Mouse (Mus musculus) midbrain, embryonic 12.5 days (tissue): Measurements from ENCODE around the gene Th. TPM values are rescaled to one million over a fixed set of nuclear protein-coding genes. Genes with fewer than 3 reads are reported as not detected.

Source experiments
- ATAC-seq: fragments of 200-750 bp; cut with Nextera tagmentation; 2 replicates; pipeline ENCODE4 v1.8.0; 2017; ENCODE audit warnings: low read depth, moderate TSS enrichment, moderate library complexity; ENCODE audit not compliant: low FRiP score
- H3K27ac ChIP-seq: fragments of 300-500 bp; sonication (generic); replicated peaks from 2 replicates; pipeline ENCODE4 v1.5.1; 2016; ENCODE audit warnings: mild to moderate bottlenecking
- H3K27me3 ChIP-seq: fragments of 300-500 bp; sonication (generic); 2 replicates; pipeline ENCODE4 v1.6.1; 2016; ENCODE audit warnings: mild to moderate bottlenecking
- H3K36me3 ChIP-seq: fragments of 300-500 bp; sonication (generic); 2 replicates; pipeline ENCODE4 v1.6.1; 2016
- H3K4me1 ChIP-seq: fragments of 300-500 bp; sonication (generic); 2 replicates; pipeline ENCODE4 v1.6.1; 2016
- H3K4me2 ChIP-seq: fragments of 300-500 bp; sonication (generic); replicated peaks from 2 replicates; pipeline ENCODE4 v1.6.1; 2016; ENCODE audit warnings: mild to moderate bottlenecking, moderate library complexity
- H3K4me3 ChIP-seq: fragments of 300-500 bp; sonication (generic); 2 replicates; pipeline ENCODE4 v1.5.1; 2016; ENCODE audit warnings: mild to moderate bottlenecking
- H3K9ac ChIP-seq: fragments of 300-500 bp; sonication (generic); replicated peaks from 2 replicates; pipeline ENCODE4 v1.6.1; 2016; ENCODE audit warnings: mild to moderate bottlenecking, moderate library complexity
- H3K9me3 ChIP-seq: fragments of 300-500 bp; sonication (generic); 2 replicates; pipeline ENCODE4 v1.6.1; 2016; ENCODE audit warnings: mild to moderate bottlenecking
- WGBS: fragments of 180-500 bp; shearing (Covaris S2); methylation state at CpG from one replicate; pipeline ENCODE4 v1.1.7; 2016; 5-methylcytosine and 5-hydroxymethylcytosine counted together
- polyA plus RNA-seq: library from polyadenylated mRNA; unstranded; fragments of >200 nt; fragmentation: Nextera tagmentation; extraction: Ambion mirVana; gene quantifications from 2 replicates; pipeline ENCODE4 v1.2.1, GENCODE M21; 2016

Th gene
- polyA plus RNA-seq, 1 experiment from 2014 or later: 28.5 TPM

GRCm38 (mm10) chr7:142897471-142897870 is 33.5 kb downstream of the Th start:
- no peak overlapping the region for H3K4me3 ChIP-seq
- H3K36me3 ChIP-seq: no peaks in the 10 kb centered on the region
- WGBS: 66% methylated on average over 1 of the region's 1 CpGs
- no peak overlapping the region for H3K4me2 ChIP-seq
- peaks cover 28% of the 10 kb centered on the region for H3K4me1 ChIP-seq
- H3K9me3 ChIP-seq: no peaks in the 10 kb centered on the region
- no peak overlapping the region for H3K9ac ChIP-seq
- H3K27ac ChIP-seq: no peak overlapping the region
- no peak for ATAC-seq
- peaks cover 8% of the 10 kb centered on the region for H3K27me3 ChIP-seq

- no peak overlapping the region for H3K27ac ChIP-seq
These were observed 34.8 kb downstream of the Th start for GRCm38 (mm10) chr7:142895901-142896665.

DNA sequence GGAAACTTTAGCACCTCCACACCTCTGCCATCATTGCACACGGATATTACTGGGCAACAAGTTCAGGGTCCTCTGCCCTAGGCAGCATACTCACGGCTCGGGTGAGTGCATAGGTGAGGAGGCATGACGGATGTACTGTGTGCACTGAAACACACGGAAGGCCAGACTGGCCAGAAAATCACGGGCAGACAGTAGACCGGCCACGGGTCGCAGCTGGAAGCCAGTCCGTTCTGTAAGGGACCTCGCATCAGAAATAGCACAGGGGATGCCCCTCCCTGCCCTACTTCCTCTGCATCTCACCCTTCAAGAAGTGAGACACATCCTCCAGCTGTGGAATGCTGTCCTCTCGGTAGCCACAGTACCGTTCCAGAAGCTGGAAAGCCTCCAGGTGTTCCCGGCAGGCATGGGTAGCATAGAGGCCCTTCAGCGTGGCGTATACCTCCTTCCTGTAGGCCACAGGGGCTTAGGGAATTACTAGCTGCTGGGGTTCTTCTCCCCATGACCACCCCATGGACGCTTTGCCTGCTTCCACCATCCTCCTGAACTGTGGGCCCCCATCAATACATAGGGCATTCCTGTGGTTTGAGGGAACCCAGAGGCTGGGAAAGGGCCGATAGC is 35.6 kb downstream of the Th start:
- peaks cover 4% of the 10 kb centered on the region; the same call in 1 of the 2 replicates for H3K27me3 ChIP-seq
- no peak for ATAC-seq
- H3K4me3 ChIP-seq: no peak overlapping the region
- H3K36me3 ChIP-seq: no peaks in the 10 kb centered on the region
- no peak overlapping the region for H3K9ac ChIP-seq
- H3K9me3 ChIP-seq: no peaks in the 10 kb centered on the region
- no peak overlapping the region for H3K27ac ChIP-seq
- WGBS: 92% methylated on average over 18 of the region's 18 CpGs
- peaks cover 15% of the 10 kb centered on the region for H3K4me1 ChIP-seq
- H3K4me2 ChIP-seq: no peak overlapping the region

More at GRCm38 (mm10) chr7:142895901-142896665, 34.8 kb downstream of the Th start:
- ATAC-seq: no peak
- Histone ChIP-seq H3K27me3 (peaks cover 6% of the 10 kb centered on the region), H3K4me1 (peaks cover 16% of the 10 kb centered on the region), H3K4me3 (no peak overlapping the region), H3K9me3 (no peaks in the 10 kb centered on the region), H3K4me2 (no peak overlapping the region), H3K36me3 (no peaks in the 10 kb centered on the region), H3K9ac (no peak overlapping the region)
- WGBS: 73% methylated on average over 10 of the region's 10 CpGs

DNA sequence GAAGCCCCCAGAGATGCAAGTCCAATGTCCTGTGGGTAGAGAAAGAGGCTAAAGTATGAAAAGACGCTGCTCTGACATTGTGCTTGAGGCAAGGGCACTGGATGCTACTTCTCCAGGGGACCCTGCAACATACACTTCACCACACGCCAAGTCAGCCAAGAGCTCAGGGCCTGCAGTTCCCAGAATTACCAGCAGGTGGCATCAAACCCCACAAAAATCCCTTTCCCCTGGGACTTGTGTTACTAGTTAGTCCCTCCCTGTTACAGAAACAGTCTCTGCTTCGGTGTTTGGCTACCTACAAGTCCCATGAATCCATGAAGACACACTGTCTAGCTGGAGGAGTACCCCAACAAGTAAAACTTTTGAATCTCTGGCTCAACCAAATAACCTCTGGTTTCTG is 36.3 kb downstream of the Th start:
- Histone ChIP-seq H3K4me3 (no peak overlapping the region), H3K9ac (no peak overlapping the region), H3K36me3 (no peaks in the 10 kb centered on the region), H3K4me2 (no peak overlapping the region), H3K27me3 (peaks cover 4% of the 10 kb centered on the region; the same call in 1 of the 2 replicates), H3K27ac (no peak overlapping the region), H3K9me3 (no peaks in the 10 kb centered on the region), H3K4me1 (peaks cover 9% of the 10 kb centered on the region)
- WGBS: 9% methylated on average over 3 of the region's 3 CpGs
- no peak for ATAC-seq

DNA sequence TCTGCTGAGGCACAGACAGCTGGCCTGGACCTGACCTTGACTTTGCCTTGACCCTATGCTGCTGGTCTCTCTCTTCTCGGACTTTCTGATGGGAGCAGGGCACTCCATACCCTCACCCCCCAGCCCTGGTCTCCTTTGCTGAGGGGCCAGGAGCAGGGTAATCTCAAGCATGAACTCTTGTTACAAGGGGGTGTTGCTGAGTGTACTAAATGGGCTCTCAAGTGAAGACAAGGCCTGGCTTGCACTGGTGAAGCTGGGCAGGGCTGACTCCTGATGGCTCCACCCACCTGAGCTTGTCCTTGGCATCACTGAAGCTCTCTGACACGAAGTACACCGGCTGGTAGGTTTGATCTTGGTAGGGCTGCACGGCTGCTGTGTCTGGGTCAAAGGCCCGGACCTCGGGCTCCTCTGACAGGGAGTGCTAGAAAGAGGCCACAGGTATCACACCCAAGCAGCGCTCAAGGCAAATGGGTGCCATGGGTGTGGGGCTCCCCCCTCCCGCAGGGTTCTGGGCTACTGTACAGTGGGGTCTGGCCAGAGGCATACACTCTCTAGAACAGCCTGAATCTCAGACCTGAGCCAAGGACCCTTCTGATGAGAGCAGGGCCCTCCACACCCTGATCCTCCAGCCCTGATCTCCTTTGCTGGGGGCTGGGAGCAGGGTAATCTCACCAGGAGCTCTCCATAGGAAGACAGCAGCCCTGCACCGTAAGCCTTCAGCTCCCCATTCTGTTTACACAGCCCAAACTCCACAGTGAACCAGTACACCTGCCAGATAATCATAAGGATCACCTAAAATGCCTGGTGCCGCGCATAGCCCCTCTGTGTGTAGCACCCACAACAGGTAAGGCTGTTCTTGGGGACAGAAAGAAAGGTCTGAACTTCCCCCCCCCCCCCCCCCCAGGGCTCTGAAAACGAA is 36.9 kb downstream of the Th start:
- Histone ChIP-seq H3K27me3 (peaks cover 4% of the 10 kb centered on the region; the same call in 1 of the 2 replicates), H3K4me3 (no peak overlapping the region), H3K9ac (no peak overlapping the region), H3K4me1 (peaks cover 6% of the 10 kb centered on the region), H3K36me3 (no peaks in the 10 kb centered on the region), H3K27ac (no peak overlapping the region), H3K9me3 (no peaks in the 10 kb centered on the region), H3K4me2 (no peak overlapping the region)
- WGBS: 69% methylated on average over 11 of the region's 12 CpGs
- peak; percentile 19; the same call in 1 of the 2 replicates for ATAC-seq

- 85% methylated on average over 6 of the region's 6 CpGs for WGBS
- Histone ChIP-seq H3K4me2 (no peak overlapping the region), H3K27ac (no peak overlapping the region), H3K36me3 (no peaks in the 10 kb centered on the region), H3K9me3 (no peaks in the 10 kb centered on the region), H3K27me3 (peaks cover 2% of the 10 kb centered on the region; the same call in 1 of the 2 replicates), H3K9ac (no peak overlapping the region), H3K4me3 (no peak overlapping the region), H3K4me1 (peaks cover 6% of the 10 kb centered on the region)
- no peak for ATAC-seq
These were observed 37.6 kb downstream of the Th start for GRCm38 (mm10) chr7:142893296-142893695.

DNA sequence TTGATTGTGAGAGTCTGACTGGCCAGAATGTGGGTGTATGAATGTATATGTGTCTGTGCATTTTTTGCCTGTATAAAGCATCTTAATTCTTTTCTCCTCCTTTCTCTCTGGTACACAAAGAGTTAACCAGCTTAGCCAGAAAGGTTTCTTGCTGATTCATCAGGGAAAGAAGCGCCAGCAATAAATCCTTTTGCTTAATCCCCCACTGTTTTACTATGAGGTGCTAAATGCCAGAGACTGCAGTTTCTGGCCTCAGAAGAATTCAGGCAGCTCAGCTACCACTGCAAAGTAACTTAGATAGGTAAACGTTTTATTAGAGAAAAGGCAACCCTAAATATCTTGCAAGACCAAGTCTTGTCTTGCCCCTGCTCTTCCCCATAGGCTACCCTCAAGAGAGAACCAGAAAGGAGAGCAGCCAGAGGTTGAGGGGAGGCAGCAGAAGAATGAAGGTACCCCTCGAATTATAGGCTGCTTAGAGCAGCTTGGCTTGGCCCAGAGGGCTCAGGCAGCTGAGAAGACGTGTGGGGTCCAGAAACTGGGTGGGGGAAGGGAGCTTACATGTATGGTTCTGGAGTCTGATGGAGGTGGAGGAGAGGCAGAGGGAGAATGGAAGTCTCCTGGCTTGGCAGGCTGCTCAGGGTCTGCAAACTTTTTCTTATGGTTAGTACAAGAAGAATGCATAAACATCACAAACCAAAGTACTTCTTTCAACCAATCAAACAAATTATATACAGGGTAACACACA is 61.3 kb downstream of the Th start:
- Histone ChIP-seq H3K4me1 (peaks cover 6% of the 10 kb centered on the region; the same call in 1 of the 2 replicates), H3K4me3 (no peak overlapping the region), H3K27me3 (no peaks in the 10 kb centered on the region), H3K4me2 (no peak overlapping the region), H3K27ac (no peak overlapping the region), H3K9me3 (no peaks in the 10 kb centered on the region), H3K36me3 (no peaks in the 10 kb centered on the region), H3K9ac (no peak overlapping the region)
- no peak for ATAC-seq
- WGBS: 4% methylated on average over 4 of the region's 4 CpGs

GRCm38 (mm10) chr7:142850681-142851080 is 80.2 kb downstream of the Th start:
- no peak for ATAC-seq
- Histone ChIP-seq H3K27me3 (no peaks in the 10 kb centered on the region), H3K4me1 (no peaks in the 10 kb centered on the region), H3K9me3 (no peaks in the 10 kb centered on the region), H3K4me2 (no peak overlapping the region), H3K27ac (no peak overlapping the region), H3K9ac (no peak overlapping the region), H3K4me3 (no peak overlapping the region), H3K36me3 (no peaks in the 10 kb centered on the region)
- WGBS: 19% methylated on average over 6 of the region's 6 CpGs

Other genes with a start within 250 kb of the Th start
- gene Ins2, start 187.7 kb downstream of the Th start, polyA plus RNA-seq: not detected in 2 replicates
- gene Ascl2, start 38.1 kb upstream of the Th start, polyA plus RNA-seq: 0.40 TPM in 1 of 2 replicates, not detected in the other
- 1.5 and 1.8 TPM in 2 replicates for gene Tspan32, start 73.9 kb upstream of the Th start, polyA plus RNA-seq
- gene Cd81, start 121.6 kb upstream of the Th start, polyA plus RNA-seq: 214 and 228 TPM in 2 replicates
- gene Tssc4, start 138.1 kb upstream of the Th start, polyA plus RNA-seq: 95.1 and 111 TPM in 2 replicates
- gene Trpm5, start 163.5 kb upstream of the Th start, polyA plus RNA-seq: 0.94 and 1.7 TPM in 2 replicates
- gene Kcnq1, start 175.2 kb upstream of the Th start, polyA plus RNA-seq: 0.98 and 2.0 TPM in 2 replicates